Mouse (Mus musculus) brain, embryonic 14.5 days (tissue): ENCODE data around the gene Celsr1.

Experiments used
- CTCF ChIP-seq: fragments of 200-500 bp; IDR thresholded peaks from 2 replicates; pipeline ENCODE4 v1.5.1; 2012; ENCODE audit warnings: inconsistent platforms, mild to moderate bottlenecking, moderate library complexity, borderline replicate concordance; ENCODE audit not compliant: insufficient read depth, insufficient read length; ENCODE audit errors: extremely low read depth
- POLR2A ChIP-seq: fragments of 200-500 bp; IDR thresholded peaks from 2 replicates; pipeline ENCODE4 v1.6.1; 2012; ENCODE audit warnings: mild to moderate bottlenecking, inconsistent platforms, borderline replicate concordance; ENCODE audit not compliant: poor library complexity, insufficient read depth, insufficient read length, severe bottlenecking; ENCODE audit errors: extremely low read depth

DNA sequence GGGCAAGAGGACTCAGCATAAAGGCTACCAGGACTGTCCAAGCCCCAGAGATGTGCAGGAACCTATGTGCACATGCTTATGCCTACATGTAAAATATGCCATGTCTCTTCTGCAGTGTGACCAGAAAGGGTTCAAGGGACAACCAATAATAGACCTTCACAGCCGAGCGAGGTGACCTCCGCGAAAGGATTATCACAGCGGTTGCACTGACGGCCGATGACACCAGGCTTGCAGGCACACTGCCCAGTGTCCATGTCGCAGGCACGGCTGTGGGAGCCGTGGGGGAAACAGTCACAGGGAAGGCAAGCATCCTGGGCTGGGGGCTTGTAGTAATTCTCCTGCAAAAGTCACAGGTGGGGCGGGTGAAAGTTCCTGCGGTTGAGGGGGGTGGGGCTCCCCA lies 105.4 kb downstream of the Celsr1 start:
- no peak for TF ChIP-seq CTCF
- TF ChIP-seq POLR2A: no peak
